Comparison of ENCODE assay signal across 13 mouse cellular contexts in the genomic region with DNA sequence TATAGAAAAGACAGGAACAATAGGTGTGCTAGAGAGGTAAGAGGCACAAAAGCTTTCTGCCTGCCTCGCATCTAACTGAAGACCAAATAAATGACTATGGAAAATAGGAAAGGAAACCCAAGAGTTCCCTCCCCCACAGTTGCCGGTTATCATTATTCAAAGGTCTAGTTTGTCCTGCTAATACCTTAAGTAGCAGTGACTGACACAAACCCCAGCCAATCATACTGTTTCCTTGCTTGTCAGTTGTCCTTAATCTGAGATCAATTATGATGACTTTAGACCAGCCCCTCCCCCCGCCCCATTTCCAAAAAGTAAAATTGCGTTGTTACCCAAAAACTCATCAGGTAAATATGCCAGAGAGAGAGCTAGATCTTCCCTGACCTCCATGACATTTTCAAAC.
"Had no signal": no experiment of that assay in that cellular context is flagged by ENCODE, and none has a peak within 500 bp of the region (broad histone marks: within the 10 kb centered on the region; RNA-seq: fewer than 3 reads in every experiment).

No protein-coding gene starts in this region.

- H3K27ac ChIP-seq: intestine, embryonic 15.5 days; kidney, embryonic 15.5 days; limb, embryonic 13.5 days; liver, embryonic 15.5 days; stomach, embryonic 15.5 days had no signal

- DNase-seq: kidney, adult 2 months; kidney, postnatal 14 days; left cerebral cortex, postnatal 4 days; lung, adult 2 months; right cerebral cortex, postnatal 14 days; thymus, adult 2 months had no signal

- H3K4me2 ChIP-seq: intestine, embryonic 15.5 days; kidney, embryonic 15.5 days; limb, embryonic 13.5 days; liver, embryonic 11.5 days; liver, embryonic 15.5 days; stomach, embryonic 15.5 days had no signal

- H3K9me3 ChIP-seq: intestine, embryonic 15.5 days; kidney, embryonic 15.5 days; limb, embryonic 13.5 days; liver, embryonic 15.5 days; stomach, embryonic 15.5 days had no signal

- ATAC-seq: intestine, embryonic 15.5 days; lung, postnatal 0 days had no signal

- H3K9ac ChIP-seq: intestine, embryonic 15.5 days; kidney, embryonic 15.5 days; limb, embryonic 13.5 days; liver, embryonic 15.5 days; stomach, embryonic 15.5 days had no signal

- H3K36me3 ChIP-seq: intestine, embryonic 15.5 days; kidney, embryonic 15.5 days; limb, embryonic 13.5 days; liver, embryonic 15.5 days; stomach, embryonic 15.5 days had no signal

- H3K27me3 ChIP-seq: intestine, embryonic 15.5 days; kidney, embryonic 15.5 days; limb, embryonic 13.5 days; liver, embryonic 15.5 days; stomach, embryonic 15.5 days had no signal

- H3K4me1 ChIP-seq: intestine, embryonic 15.5 days; kidney, embryonic 15.5 days; liver, embryonic 15.5 days; stomach, embryonic 15.5 days had no signal

- H3K4me3 ChIP-seq: intestine, embryonic 15.5 days; kidney, embryonic 15.5 days; limb, embryonic 13.5 days; liver, embryonic 15.5 days; stomach, embryonic 15.5 days had no signal
